Mouse (Mus musculus): ENCODE data around the gene Mybph.

The Mybph gene

DNA sequence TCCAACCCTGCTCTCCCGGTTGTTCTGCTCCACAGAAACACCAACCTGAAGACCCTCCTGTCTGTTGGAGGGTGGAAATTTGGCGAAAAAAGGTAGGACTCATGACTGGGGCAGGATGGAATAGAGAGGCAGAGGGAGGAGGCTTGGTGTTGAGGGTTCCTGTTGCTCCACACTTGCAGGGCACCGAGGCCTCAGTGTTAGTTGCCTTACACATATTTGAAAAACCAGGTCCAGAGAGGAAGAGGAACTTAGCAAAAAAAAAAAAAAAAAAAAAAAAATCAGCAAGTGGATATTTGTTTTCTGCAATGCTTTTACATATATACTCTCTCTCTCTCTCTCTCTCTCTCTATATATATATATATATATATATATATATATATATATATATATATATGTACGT lies 9.2 kb upstream of the Mybph start:
- DNase-seq (ENCODE audit: low read depth, low spot score): no peak

DNA sequence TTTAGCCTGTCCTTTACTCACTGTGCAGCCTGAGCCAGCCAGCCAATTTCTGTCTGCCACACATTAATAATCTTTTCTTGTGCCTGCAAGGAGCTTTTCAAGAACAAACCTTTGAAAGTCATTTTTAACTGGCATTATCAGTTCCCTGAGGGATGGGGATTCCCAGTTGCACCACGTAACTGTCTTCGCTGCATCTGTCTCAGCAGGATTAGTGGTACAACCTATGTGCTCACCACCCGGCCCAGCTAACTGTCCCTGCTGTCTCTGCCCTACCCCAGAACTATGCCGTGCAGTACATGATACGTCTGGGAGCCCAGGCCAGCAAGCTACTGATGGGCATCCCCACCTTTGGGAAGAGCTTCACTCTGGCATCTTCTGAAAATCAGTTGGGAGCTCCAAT lies 5.0 kb upstream of the Mybph start:
- no peak for DNase-seq (ENCODE audit: low read depth, low spot score)

DNA sequence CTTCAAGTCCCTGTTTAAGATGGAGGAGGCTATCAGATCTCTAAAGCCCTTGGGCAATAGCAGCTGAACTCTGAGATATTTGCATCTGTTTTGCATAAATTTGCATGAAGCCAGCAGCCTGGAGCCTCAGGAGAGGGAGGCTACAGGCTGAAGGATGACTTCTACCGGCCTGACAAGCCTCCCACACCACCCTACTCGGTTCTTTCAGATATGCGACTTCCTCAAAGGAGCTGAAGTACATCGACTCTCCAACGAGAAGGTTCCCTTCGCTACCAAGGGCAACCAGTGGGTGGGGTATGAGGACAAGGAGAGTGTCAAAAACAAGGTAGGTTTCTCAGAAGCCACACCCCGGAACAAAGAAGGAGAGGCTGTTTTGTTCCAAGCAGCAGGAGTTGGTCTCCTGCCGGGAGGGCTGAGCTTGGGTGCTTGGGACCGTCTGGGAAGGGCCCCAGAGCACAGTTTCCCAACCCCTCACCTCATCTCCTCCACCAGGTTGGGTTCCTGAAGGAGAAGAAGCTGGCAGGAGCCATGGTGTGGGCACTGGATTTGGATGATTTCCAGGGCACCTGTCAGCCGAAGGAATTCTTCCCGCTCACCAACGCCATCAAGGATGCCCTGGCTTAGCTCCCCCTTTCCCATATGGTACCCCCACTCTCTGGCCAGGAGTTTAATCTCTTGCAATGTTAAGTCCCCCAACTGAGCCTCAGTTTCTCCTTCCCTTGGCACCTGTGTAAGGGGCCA lies 4.1 kb upstream of the Mybph start:
- DNase-seq (ENCODE audit: low read depth, low spot score): peak; percentile 96

DNA sequence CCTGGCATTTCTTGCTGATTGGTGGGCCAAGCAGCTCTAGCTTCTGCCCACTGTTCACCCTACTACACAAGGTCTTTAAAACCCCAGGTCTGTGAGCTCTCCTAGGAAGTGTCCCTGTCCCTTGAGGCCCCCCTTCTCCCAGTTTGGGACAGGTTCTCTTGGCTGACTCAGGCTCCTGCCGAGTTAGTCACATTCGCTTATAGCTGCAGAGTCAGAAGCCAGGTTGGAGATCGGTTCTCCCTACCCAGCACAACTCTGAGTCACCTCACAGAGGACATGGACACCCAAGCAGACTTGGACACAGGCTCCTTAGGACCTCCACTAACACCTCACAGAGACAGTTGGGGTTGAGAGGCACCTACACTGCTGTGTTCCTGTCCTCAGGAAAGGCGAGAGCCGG lies 2.1 kb upstream of the Mybph start:
- no peak for DNase-seq (ENCODE audit: low read depth, low spot score)

DNA sequence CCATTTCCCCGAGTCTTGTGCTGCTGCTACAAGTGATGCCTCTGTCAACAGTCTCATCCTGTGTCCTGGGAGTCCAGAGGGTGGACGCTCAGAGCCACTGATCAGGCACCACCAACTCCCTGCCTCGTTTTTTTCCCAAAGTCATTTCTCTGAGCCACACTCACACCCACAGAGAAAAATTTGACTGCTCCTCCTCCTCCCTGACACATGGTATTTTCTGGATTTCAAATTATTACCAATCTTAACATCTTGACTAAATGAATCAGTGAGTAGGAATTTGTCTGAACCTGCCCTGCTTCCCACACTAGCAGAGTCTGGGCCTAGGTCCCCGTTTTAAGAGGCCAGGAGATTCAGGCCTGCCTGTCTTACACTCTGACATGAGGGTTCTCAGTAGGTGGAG lies 1.2 kb upstream of the Mybph start:
- DNase-seq (ENCODE audit: low read depth, low spot score): no peak

DNA sequence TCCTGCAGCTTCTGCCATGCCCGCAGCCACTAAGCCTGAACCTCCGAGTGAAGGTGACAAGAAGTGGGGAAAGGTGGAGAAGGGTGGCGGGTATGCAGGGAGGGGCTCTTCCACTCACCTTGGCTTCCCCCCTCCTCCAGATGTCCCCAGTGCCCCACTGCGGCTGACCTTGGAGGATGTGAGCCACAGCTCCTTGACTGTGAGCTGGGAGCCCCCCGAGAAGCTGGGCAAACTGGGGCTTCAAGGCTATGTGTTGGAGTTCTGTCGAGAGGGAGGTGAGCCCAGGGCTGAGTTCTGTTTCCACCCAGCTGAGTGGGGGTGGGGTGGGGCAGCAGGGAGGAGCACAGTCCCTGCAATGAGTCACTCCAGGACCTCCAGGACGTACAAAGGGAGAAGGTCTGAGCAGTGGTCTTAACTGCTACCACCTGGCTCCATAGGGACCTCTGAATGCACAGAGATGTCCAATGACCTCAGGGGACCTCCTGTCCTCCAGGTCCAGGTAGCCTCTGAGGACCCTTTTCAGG lies 488 bp downstream of the Mybph start:
- no peak for DNase-seq (ENCODE audit: low read depth, low spot score)

DNA sequence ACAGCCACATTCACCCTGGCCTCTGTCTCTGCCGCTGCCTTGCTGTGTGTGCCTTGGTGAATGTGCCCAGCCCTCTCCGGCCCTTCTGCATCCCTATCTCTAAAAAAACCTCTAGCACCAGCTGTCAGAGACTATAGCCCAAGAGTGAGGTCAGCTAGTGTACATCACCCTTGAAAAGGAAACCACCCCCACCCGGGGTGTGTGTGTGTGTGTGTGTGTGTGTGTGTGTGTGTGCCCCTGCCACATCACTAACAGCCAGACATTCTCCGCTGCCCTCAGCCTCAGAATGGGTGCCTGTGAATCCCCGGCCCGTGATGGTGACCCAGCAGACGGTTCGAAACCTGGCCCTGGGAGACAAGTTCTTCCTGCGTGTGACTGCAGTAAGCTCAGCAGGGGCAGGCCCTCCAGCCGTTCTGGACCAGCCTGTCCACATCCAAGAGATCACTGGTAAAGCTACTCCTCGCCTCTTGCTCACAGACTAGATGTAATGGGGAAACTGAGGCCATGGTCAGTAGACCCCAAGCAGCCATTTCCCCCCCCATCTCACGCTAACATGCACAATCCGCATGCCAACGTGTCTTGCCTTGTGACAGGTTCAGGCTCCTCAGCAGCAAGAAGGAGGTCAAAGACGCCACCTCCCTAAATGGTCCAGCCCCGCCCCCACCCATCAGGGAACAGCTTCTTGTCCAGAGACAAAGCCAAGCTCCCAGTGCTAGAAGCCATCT lies 1.2 kb downstream of the Mybph start:
- no peak for DNase-seq (ENCODE audit: low read depth, low spot score)

DNA sequence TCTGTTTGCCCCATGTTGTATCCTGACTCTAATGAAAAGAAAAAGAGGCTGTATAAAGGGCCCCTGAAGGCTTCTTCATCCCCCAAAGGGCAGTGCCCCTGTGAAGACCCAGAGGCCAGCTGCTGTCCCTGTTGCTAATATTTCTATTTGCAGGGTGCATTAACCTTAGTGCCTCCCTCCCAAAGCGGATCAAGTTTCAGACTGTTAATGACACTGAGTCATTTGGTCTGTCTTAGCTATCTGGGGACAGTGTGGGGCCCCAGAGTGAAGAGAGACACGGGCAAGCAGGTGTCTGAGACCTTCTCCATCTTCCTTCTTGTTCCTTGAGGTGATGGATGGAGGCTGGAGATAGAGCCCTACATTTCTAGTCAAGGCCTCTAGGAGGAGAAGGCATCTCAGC lies 1.9 kb downstream of the Mybph start:
- no peak for DNase-seq (ENCODE audit: low read depth, low spot score)

DNA sequence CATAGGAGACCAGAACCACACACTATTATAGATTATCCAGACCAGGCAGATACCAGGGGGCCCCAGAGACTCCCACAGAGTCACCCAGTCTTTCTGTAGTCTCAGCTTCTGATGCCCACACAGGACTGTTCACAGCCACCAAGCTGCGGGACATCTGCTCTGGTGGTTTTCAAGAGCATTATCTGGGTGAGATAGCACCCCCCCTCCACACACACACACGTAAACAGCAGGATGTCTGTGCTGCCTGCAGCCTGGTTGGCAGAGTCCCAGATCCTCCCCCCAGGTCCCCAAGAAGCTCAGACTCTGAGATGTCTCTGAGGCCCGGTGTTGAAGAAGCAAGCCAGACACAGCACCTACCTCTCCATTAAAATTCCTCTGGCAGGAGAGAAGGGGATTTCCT lies 2.3 kb downstream of the Mybph start:
- no peak for DNase-seq (ENCODE audit: low read depth, low spot score)

DNA sequence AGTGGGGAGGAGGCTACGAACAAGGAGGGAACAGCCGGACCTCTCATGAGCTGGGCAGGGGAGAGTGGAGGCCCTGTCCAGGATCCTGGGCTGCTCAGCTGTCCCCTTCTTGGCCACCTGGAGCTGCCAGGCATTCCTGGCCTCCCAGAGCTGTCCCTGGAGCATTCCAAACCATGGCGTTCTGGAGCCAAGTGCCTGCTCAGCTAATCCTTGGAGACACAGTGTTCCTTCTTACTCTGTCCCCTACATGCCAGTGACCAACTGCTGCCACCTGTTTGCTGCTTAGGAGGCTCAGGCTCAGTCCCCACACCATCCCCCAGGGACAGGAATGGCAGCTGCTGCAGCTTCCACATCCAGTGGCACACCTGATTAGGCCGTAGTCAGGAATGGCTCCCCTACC lies 2.7 kb downstream of the Mybph start:
- no peak for DNase-seq (ENCODE audit: low read depth, low spot score)

DNA sequence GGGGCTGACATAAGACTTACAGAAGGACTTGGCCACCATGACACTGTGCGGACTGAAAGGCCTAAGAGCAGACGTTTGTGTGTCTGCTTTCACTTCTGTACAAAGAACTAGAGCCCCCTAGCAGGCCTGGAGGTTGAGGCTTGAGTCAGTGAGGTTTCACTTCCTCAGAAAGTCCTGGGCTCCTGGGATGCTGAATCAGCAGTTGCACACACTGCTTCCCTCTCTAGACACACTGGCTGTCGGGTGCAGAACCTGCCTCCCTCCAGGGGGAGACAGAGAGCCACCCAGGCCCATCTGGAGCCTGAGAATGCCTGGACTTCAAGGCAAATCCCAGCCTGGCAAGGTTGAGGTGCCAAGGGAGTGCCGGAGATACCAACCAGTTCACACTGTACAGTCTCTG lies 3.1 kb downstream of the Mybph start:
- DNase-seq (ENCODE audit: low read depth, low spot score): peak; percentile 77

DNA sequence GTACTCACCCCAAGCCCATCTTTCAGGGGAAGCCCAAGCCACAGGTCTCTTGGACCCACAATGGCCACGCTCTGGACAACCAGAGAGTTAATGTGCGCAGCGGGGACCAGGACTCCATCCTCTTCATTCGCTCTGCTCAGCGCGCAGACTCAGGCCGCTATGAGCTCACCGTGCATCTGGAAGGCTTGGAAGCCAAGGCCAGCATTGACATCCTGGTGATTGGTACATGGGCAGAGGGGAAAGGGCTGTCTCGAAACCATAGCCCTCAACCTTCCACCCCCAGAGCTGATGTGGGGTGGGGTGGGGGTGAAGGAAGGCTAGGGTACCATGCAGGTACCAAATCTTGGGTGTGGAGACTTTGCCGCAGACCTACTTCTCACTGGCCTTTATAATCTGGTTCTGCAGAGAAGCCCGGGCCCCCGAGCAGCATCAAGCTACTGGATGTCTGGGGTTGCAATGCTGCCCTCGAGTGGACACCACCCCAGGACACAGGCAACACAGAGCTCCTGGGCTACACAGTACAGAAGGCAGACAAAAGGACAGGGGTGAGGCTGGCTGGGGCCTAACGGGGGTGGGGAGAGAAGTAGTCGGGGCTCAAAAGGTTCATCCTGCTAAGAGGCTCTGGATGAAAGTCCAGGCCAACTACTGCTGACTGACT lies 4.2 kb downstream of the Mybph start:
- no peak for DNase-seq (ENCODE audit: low read depth, low spot score)

DNA sequence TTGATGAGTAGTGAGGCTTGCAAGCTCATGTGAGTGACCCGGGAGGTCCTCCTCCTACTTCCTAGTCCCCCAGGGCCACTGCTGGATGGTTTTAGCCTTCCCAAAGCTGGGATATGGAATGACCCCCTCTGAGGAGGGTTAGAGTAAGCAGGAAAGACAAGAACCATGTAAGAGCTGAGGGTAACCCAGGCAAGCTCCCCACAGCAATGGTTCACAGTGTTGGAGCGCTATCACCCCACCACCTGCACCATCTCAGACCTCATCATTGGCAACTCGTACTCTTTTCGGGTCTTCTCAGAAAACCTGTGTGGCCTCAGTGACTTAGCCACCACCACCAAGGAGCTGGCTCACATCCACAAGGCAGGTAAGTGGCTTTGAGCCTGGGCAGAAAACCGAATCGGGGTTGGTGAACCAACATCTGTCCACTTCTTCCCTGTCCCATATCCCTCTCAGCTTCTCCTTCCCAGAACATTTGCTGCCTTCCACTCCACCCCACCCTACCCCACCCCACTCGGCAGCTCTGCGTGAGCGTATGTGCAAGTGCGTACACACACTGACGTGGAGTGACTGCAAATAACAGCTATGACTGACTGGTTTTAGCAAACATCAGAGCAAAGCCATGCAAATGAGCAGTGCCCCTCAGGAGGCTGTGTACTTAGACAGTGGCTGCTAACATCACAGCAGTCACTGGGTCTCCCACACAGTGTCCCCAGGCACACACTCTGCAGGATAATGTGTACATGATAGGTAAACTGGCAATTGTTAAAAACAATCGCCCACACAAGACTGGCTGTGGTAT lies 5.1 kb downstream of the Mybph start:
- DNase-seq (ENCODE audit: low read depth, low spot score): no peak

DNA sequence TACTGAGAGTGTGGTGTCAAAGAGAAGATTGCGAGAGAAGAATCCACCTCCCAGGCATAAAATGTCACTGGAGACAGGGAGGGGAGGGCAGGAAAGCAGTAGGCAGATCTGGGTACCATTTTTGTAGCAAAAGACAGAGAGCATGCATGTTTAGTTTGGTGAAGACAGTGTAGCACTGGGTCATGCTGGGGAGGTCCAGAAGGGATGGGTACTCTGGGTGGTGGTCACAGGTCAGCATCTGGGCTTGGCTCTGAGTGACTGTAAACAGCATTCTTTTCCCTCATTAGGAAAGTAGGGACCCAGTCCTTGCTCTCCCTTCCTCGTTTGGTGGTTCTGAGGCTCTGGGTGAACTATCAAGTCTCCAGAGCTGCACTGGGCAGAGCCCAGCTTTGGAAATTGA lies 7.2 kb downstream of the Mybph start:
- no peak for DNase-seq (ENCODE audit: low read depth, low spot score)

DNA sequence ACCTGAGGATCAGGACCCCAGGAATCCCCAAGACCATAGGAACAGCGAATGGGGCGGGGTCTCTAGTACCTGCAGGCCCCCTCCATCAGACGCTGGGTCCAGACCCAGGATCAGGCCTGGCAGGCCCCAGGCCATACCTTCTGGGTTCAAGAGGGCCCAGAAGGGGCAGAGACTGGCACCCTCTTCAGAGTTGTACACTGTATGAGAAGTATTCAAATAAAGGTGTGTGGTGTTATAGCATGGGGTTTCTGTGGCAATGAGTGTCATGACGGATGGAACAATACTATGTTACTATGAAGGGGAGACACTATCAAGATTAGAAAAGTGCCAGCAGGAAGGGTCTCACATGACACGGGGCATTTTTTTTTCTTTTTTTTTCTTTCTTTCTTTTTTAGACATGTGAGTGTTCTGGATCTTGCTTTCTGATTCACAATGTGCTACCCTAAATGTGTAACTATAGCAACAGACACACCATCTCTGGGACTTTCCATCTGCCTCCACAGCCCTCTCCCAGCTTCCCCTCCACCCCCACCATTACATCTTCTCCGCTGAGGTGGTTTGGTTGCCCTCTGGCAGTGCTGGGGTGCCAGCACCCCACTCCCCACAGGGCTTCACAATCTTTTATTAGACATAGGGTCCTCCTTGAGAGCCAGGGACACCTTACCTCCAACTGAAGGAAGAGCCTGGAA lies 7.9 kb downstream of the Mybph start:
- DNase-seq (ENCODE audit: low read depth, low spot score): no peak

DNA sequence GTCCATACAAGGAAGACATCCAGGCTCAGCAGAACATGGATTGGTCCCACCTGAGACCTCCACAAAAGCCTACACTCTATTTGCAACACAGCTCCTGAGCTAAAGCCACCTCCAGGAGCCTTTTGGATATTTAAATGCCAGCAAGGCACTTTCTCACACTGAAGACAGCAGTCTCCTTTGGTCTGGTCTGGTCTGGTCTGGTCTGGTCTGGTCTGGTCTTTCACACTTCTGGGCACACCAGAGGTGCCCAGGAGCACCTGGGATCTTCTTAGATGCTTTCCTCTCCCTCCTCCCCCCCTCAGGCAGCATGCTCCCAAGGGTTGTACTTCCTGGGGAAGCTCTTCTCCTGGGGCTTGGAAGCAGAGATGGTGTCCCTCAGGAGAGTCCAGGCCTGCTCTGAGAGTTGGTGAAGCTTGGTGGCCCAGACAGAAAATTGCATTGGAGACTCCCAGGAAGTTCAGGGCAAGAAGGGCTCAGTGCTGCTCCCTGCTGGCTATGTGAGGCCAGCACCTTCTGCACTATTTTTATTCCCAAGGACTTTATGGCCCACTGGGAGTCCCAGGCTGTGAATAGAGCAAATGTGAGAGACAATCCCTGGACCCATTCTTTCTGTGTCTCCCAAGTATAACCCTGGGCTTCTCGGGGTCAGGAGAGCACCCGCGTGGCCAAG lies 8.6 kb downstream of the Mybph start:
- peak; percentile 84 for DNase-seq (ENCODE audit: low read depth, low spot score)

DNA sequence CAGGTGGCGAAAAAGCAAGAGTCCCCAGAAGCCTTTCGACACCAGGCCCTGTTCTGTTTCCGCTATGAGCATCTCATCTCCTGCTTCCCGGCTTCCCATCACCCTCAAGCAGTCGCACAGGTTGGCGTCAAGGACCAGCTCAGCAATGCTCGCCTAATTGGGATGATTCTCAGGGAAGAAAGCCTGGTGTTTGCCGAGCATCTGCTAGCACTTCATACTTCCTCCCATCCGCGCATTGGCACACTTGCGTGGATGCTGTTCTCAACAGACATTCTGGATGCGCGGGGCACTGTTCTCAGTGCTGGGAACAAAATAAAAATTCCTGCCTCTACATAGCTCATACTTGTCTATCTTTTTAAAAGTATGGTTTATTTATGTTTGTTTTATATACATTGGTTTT lies 11.0 kb downstream of the Mybph start:
- no peak for DNase-seq (ENCODE audit: low read depth, low spot score)

DNA sequence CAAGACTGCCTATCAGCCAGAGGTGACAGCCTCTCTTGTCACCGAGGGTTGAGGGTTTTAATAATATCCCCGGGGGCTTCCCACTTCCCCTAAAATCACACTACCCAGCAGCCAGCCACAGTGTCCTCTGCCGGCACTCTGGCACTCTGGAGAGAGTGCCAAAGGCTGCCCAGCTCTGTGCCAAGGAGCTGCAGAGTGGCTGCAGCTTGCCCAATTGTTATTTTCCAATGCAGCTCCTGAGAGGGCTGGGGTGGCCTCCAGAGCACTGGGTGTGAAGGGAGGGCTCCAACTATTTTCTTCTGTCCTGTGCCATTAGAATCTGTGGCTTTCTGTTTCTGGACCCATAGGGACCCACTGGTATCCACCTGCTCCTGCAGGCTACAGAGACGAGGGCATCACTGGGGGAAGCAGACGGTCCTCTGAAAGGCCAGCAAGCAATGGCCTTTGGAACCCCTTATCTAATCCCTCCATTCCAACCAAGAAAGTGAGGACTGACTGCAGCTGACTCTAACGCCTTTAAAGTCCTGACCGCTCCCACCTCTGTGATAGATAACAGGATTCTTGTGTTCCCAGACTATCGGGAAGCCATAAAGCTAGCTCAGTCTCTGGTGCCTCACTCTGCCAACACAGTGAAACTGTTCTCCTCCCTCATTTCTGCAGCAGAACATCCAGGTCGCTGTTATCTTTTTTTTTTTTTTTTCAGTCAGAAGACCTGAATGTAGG lies 12.2 kb downstream of the Mybph start:
- DNase-seq (ENCODE audit: low read depth, low spot score): no peak

DNA sequence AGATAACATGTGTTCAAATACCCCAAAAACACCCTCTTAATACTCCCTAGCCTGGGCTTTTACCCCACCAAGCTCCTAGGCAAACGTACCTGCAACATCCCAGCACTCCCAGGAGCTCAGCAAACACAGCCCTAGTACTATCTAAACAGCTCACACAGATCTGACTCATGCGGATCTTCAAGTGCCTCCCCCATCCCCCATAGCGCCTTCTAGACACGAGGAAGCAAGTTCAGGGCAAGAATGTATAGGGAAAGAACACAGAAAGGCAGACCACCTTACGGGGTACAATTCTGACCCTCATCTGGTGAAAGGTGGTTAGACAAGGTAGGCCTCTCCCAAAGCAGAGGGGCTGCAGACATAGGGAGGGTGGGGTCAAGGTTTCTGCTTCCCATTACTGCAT lies 12.8 kb downstream of the Mybph start:
- no peak for DNase-seq (ENCODE audit: low read depth, low spot score)

DNA sequence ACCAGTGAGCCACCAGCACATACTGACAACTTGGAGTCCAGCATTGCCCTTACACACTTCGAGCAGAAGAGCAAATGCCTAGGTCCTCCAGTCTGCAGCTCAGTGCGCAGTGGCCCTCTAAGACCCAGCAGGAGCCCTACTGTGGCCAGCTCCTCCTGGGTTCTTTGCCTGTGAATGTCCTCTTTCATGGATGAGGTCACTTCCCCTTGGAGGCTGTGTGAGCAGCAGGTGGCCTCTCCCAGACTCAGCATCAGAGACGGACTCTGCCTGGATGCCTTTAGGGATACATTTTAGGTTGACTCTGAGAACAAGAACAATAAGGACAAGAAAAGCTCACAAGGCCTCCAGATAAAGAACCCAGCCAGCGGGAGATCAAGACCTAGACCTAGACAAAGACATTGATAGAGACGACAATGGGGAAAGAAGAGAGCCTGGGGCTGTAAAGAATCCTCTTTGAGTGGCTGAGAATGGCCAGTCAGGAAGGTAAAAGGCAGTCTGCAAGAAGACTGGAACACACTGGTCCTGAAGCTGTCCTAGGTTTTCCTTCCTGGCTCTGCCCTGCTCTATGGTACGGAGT lies 17.0 kb downstream of the Mybph start:
- DNase-seq (ENCODE audit: low read depth, low spot score): peak; percentile 55
